Mouse (Mus musculus): Measurements from ENCODE around the gene Rexo2. TPM values are rescaled to one million over a fixed set of nuclear protein-coding genes. Genes with fewer than 3 reads are reported as not detected.
"Not testable (repeated sequence)": the region's sequence is repeated elsewhere in the genome, so short reads cannot be mapped to it uniquely, and the experiment has no call there.

The Rexo2 gene
- total and polyA plus RNA-seq, 3 experiments: 190 to 338 TPM; not detected in 1

DNA sequence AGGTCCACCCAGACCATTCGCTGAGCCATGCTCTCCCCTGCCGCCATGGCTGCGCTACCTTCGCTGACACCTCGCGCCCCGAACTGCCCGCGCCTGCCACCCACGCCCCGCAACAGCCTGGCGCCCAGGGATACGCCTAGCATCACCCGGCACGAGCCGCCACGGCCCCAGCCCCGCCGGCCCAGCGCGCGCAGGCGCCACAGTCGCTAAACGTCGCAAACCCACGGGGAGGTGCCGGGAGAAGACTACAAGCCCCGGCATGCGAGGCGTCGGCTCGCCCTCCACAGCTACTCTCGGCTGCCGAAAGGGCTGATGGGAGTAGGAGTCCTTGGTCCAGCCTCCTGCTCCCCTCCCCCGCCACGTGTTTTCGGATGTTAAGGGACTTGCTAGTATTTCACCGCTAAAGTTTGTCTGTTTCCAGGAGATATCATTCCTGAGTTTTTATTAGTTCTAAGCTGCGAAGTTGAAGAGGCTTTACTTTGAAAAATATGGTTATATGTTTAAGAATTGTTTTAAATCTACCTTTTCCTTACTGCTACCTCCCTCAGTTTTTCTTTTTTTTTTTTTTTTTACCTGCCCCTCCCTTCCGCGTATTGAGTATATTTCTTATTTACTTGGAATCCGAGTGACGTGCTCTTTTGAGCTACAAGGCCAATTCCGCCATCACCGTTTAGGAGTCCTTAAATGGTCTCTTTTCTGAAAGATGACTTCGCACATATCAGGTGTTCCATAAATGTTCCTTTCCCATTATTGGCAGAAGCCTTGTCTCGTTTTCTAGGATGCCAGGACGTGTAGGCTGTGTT, at the start of gene Rexo2 (continued):
- TF ChIP-seq USF2 (IDR thresholded peaks at IDR 0.05; ENCODE audit: borderline replicate concordance in 1 of 2, insufficient read depth in 1 of 2, low read depth in 1 of 2, low read length in 2 of 2) (no peak), USF1 (IDR thresholded peaks at IDR 0.05; ENCODE audit: low read depth, low read length) (peak; percentile 70; the same call in 1 of the 2 replicates), NELFE (IDR thresholded peaks at IDR 0.05; ENCODE audit: low read depth, low read length) (peak; percentile 52), MAFK (IDR thresholded peaks at IDR 0.05; ENCODE audit: borderline replicate concordance, low read depth, low read length) (no peak), TCF12 (IDR thresholded peaks at IDR 0.05; ENCODE audit: low read depth, low read length) (peak; percentile 57; the same call in 1 of the 2 replicates)

DNA sequence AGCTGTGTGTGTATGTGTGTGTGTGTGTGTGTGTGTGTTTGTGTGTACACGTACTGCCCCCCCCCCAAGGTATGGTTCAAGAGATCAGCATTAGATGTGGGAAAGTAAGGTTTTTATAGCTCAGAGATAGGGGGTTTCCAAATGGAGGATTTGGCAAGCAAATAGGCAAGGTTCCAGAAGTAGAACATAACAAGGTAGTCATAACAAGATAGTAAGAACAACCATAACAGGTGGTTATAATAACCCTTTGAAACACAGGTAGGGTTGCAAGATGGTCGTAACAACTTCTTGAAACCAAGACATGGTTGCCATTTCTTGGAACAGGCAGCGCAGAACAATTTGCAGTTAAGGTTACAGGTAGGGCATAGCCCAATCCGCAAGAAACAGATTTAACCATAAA, 46.1 kb upstream of the Rexo2 start:
- Histone ChIP-seq H3K79me2 (ENCODE audit: control insufficient read depth, insufficient read depth, low read length, poor library complexity) (no peaks in the 10 kb centered on the region), H3K9ac (ENCODE audit: control insufficient read depth, low read depth, low read length, poor library complexity, severe bottlenecking) (no peak overlapping the region), H3K4me3 (ENCODE audit: control insufficient read depth in 1 of 2, insufficient read depth in 1 of 2, low read depth in 2 of 2, low read length in 2 of 2) (no peak overlapping the region), H3K36me3 (ENCODE audit: control insufficient read depth in 1 of 2, insufficient read depth in 2 of 2, low read length in 2 of 2) (no peaks in the 10 kb centered on the region), H3K9me3 (replicated peaks; ENCODE audit: insufficient read depth, low read length) (no peaks in the 10 kb centered on the region), H3K4me1 (ENCODE audit: control insufficient read depth in 1 of 2, insufficient read depth in 2 of 2, low read length in 2 of 2) (no peaks in the 10 kb centered on the region), H3K27me3 (ENCODE audit: control insufficient read depth in 1 of 2, insufficient read depth in 2 of 2, low read length in 2 of 2) (no peaks in the 10 kb centered on the region; a peak in 1 of 4 replicates), H3K27ac (ENCODE audit: control insufficient read depth, low read depth, low read length) (no peak overlapping the region)
- TF ChIP-seq RAD21 (IDR thresholded peaks at IDR 0.05; ENCODE audit: low read depth, low read length) (no peak), ZMIZ1 (IDR thresholded peaks at IDR 0.05; ENCODE audit: low read depth, low read length) (no peak), MYC (IDR thresholded peaks at IDR 0.05; ENCODE audit: low read depth, low read length) (no peak), UBTF (IDR thresholded peaks at IDR 0.05; ENCODE audit: borderline replicate concordance, insufficient read depth, low read depth, low read length) (no peak), POLR2AphosphoS5 (IDR thresholded peaks at IDR 0.05; ENCODE audit: borderline replicate concordance, low read depth, low read length) (no peak), E2F4 (IDR thresholded peaks at IDR 0.05; ENCODE audit: borderline replicate concordance, low read depth, low read length) (no peak), CHD1 (IDR thresholded peaks at IDR 0.05; ENCODE audit: low read depth, low read length) (no peak), TCF12 (IDR thresholded peaks at IDR 0.05; ENCODE audit: low read depth, low read length) (no peak)
- no peak for DNase-seq (ENCODE audit: low read depth, low spot score)

DNA sequence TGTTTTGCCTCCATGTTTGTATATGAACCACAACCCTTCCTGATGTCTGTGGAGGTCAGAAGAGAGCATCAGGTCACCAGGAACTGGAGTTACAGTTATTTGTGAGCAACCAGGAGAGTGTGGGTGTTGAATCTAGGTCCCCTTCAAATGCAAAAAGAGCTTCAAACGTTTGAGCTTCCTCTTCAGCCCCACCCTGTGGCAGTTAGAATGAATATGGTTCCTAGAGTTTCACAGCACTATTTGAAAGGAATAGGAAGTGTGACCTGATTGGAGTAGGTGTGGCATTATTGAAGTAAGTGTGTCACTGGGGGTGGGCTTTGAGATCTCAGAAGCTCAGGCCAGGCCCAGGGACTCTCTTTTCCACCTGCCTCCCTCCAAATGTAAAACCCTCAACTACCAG, 45.1 kb upstream of the Rexo2 start:
- TF ChIP-seq USF1 (IDR thresholded peaks at IDR 0.05; ENCODE audit: low read depth, low read length): no peak
- TF ChIP-seq SMC3 (IDR thresholded peaks at IDR 0.05; ENCODE audit: low read depth, low read length): no peak
- no peak for TF ChIP-seq ZNF384 (IDR thresholded peaks at IDR 0.05; ENCODE audit: low read depth, low read length)
- no peak for TF ChIP-seq NELFE (IDR thresholded peaks at IDR 0.05; ENCODE audit: low read depth, low read length)
- TF ChIP-seq NRF1 (IDR thresholded peaks at IDR 0.05; ENCODE audit: insufficient read depth, low read depth, low read length, poor library complexity, severe bottlenecking): no peak
- TF ChIP-seq ETS1 (IDR thresholded peaks at IDR 0.05; ENCODE audit: low read depth, low read length): no peak
- no peak for TF ChIP-seq RAD21 (IDR thresholded peaks at IDR 0.05; ENCODE audit: low read depth, low read length)
- no peak for TF ChIP-seq TCF12 (IDR thresholded peaks at IDR 0.05; ENCODE audit: low read depth, low read length)
- TF ChIP-seq POLR2AphosphoS2 (IDR thresholded peaks at IDR 0.05; ENCODE audit: low read length): no peak
- no peak for TF ChIP-seq ELF1 (IDR thresholded peaks at IDR 0.05; ENCODE audit: low read depth, low read length)
- no peak for TF ChIP-seq MAZ (IDR thresholded peaks at IDR 0.05; ENCODE audit: low read depth, low read length)
- no peak for TF ChIP-seq RCOR1 (IDR thresholded peaks at IDR 0.05; ENCODE audit: low read depth, low read length)

DNA sequence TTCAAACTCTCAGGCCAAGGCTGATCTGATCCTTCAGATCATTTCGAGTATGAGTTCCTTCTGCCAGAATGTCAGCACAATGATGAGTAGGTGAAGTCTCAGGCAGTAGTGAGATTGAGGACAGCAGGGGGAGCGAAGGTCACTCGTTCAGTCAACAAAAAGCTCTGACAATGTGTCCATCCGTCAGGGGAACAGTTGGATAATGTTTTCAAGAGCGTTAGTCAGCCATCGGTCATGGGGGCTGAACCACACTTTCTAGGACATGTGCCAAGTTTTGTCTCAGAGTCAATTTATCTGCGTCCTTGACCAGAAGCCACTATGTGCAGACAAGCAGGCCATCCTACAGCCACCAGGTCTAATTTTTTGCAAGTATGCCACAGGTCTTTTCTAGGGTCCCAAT, 40.0 kb upstream of the Rexo2 start:
- not testable (repeated sequence) for DNase-seq (ENCODE audit: low read depth, low spot score); H3K36me3 ChIP-seq (ENCODE audit: control insufficient read depth in 1 of 2, insufficient read depth in 2 of 2, low read length in 2 of 2); H3K27me3 ChIP-seq (ENCODE audit: control insufficient read depth in 1 of 2, insufficient read depth in 2 of 2, low read length in 2 of 2); H3K4me1 ChIP-seq (ENCODE audit: control insufficient read depth in 1 of 2, insufficient read depth in 2 of 2, low read length in 2 of 2); H3K9me3 ChIP-seq (replicated peaks; ENCODE audit: insufficient read depth, low read length); H3K27ac ChIP-seq (ENCODE audit: control insufficient read depth, low read depth, low read length); H3K4me3 ChIP-seq (ENCODE audit: control insufficient read depth in 1 of 2, insufficient read depth in 1 of 2, low read depth in 2 of 2, low read length in 2 of 2); H3K9ac ChIP-seq (ENCODE audit: control insufficient read depth, low read depth, low read length, poor library complexity, severe bottlenecking); H3K79me2 ChIP-seq (ENCODE audit: control insufficient read depth, insufficient read depth, low read length, poor library complexity)

More for the DNA sequence above, 45.1 kb upstream of the Rexo2 start:
- Histone ChIP-seq H3K9me3 (replicated peaks; ENCODE audit: insufficient read depth, low read length) (no peaks in the 10 kb centered on the region), H3K4me3 (ENCODE audit: control insufficient read depth in 1 of 2, insufficient read depth in 1 of 2, low read depth in 2 of 2, low read length in 2 of 2) (no peak overlapping the region), H3K79me2 (ENCODE audit: control insufficient read depth, insufficient read depth, low read length, poor library complexity) (no peaks in the 10 kb centered on the region), H3K27ac (ENCODE audit: control insufficient read depth, low read depth, low read length) (no peak overlapping the region), H3K9ac (ENCODE audit: control insufficient read depth, low read depth, low read length, poor library complexity, severe bottlenecking) (no peak overlapping the region), H3K27me3 (ENCODE audit: control insufficient read depth in 1 of 2, insufficient read depth in 2 of 2, low read length in 2 of 2) (no peaks in the 10 kb centered on the region; a peak in 1 of 4 replicates), H3K36me3 (ENCODE audit: control insufficient read depth in 1 of 2, insufficient read depth in 2 of 2, low read length in 2 of 2) (no peaks in the 10 kb centered on the region), H3K4me1 (ENCODE audit: control insufficient read depth in 1 of 2, insufficient read depth in 2 of 2, low read length in 2 of 2) (no peaks in the 10 kb centered on the region)
- DNase-seq (ENCODE audit: low read depth, low spot score): peak; percentile 17

Measured in MEL (cell line).